In the genomic region with DNA sequence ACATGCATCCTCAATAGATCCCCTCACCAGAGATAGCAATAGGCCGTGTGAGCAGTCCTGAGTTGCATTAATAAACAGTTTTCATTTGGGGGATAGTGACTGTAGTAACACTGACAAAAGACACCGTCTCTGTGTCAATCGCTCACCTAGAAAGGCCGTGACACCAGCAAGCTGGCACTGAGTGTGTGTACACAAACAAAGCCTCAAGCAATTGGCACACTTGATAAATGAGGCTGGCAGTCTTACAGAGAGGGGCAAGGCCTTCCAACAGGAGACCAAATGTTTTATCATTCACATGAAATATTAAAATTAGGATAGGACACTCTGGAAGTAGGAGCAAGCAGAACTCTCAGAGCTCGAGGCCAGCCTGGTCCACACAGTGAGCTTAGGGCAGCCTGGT, we compare ENCODE assay signal across 22 mouse cellular contexts. TPM values are rescaled to one million over a fixed set of nuclear protein-coding genes. Genes with fewer than 3 reads are reported as not detected.
"Had no signal": no experiment of that assay in that cellular context is flagged by ENCODE, and none has a peak within 500 bp of the region (broad histone marks: within the 10 kb centered on the region; RNA-seq: fewer than 3 reads in every experiment).

No protein-coding gene starts in this region.

- H3K27ac ChIP-seq: kidney, postnatal 0 days; left cerebral cortex, adult 2 months; limb, embryonic 12.5 days; limb, embryonic 15.5 days; liver, embryonic 13.5 days; macrophage; midbrain, embryonic 12.5 days; midbrain, embryonic 15.5 days; neural tube, embryonic 12.5 days; neural tube, embryonic 15.5 days; stomach, embryonic 15.5 days had no signal

- H3K4me3 ChIP-seq: left cerebral cortex, adult 2 months; limb, embryonic 12.5 days; limb, embryonic 15.5 days; liver, embryonic 13.5 days; midbrain, embryonic 12.5 days; midbrain, embryonic 15.5 days; neural tube, embryonic 12.5 days; neural tube, embryonic 15.5 days; stomach, embryonic 15.5 days had no signal

- H3K36me3 ChIP-seq: limb, embryonic 12.5 days; limb, embryonic 15.5 days; liver, embryonic 13.5 days; midbrain, embryonic 12.5 days; midbrain, embryonic 15.5 days; neural tube, embryonic 12.5 days; neural tube, embryonic 15.5 days; stomach, embryonic 15.5 days had no signal

- H3K9me3 ChIP-seq: limb, embryonic 12.5 days; limb, embryonic 15.5 days; liver, embryonic 13.5 days; midbrain, embryonic 12.5 days; midbrain, embryonic 15.5 days; neural tube, embryonic 12.5 days; neural tube, embryonic 15.5 days; stomach, embryonic 15.5 days had no signal

- DNase-seq: kidney, adult 2 months; kidney, postnatal 25 days; layer of hippocampus, postnatal 36 days; left cerebral cortex, postnatal 4 days; liver, embryonic 13.5 days; right cerebral cortex, adult 18-20 months; right cerebral cortex, postnatal 14 days; right cerebral cortex, postnatal 4 days; thymus, postnatal 25 days had no signal

- H3K9ac ChIP-seq: limb, embryonic 12.5 days; limb, embryonic 15.5 days; liver, embryonic 13.5 days; midbrain, embryonic 12.5 days; midbrain, embryonic 15.5 days; neural tube, embryonic 12.5 days; neural tube, embryonic 15.5 days; stomach, embryonic 15.5 days had no signal

- H3K4me1 ChIP-seq: liver, embryonic 13.5 days; midbrain, embryonic 12.5 days; midbrain, embryonic 15.5 days; neural tube, embryonic 12.5 days; neural tube, embryonic 15.5 days had no signal

- H3K4me2 ChIP-seq: limb, embryonic 12.5 days; limb, embryonic 15.5 days; liver, embryonic 13.5 days; midbrain, embryonic 12.5 days; midbrain, embryonic 15.5 days; neural tube, embryonic 12.5 days; neural tube, embryonic 15.5 days; stomach, embryonic 15.5 days had no signal

- ATAC-seq: intestine, postnatal 0 days; midbrain, embryonic 15.5 days had no signal

- H3K27me3 ChIP-seq: limb, embryonic 12.5 days; limb, embryonic 15.5 days; liver, embryonic 13.5 days; midbrain, embryonic 12.5 days; midbrain, embryonic 15.5 days; neural tube, embryonic 12.5 days; neural tube, embryonic 15.5 days; stomach, embryonic 15.5 days had no signal

RNA-seq across cellular contexts. Expression of gene Slc10a6, which starts 6.9 kb away (rescaled TPM):
- polyA plus RNA-seq: kidney, embryonic 14.5 days; liver, embryonic 13.5 days; liver, embryonic 16.5 days; midbrain, embryonic 12.5 days had no signal

RNA-seq across cellular contexts. Expression of gene 1700016H13Rik, which starts 33.5 kb away (rescaled TPM):
- polyA plus RNA-seq: kidney, adult 2 months; liver, embryonic 16.5 days; macrophage had no signal
